Comparison of ENCODE assay signal across 8 mouse cellular contexts in the genomic region with DNA sequence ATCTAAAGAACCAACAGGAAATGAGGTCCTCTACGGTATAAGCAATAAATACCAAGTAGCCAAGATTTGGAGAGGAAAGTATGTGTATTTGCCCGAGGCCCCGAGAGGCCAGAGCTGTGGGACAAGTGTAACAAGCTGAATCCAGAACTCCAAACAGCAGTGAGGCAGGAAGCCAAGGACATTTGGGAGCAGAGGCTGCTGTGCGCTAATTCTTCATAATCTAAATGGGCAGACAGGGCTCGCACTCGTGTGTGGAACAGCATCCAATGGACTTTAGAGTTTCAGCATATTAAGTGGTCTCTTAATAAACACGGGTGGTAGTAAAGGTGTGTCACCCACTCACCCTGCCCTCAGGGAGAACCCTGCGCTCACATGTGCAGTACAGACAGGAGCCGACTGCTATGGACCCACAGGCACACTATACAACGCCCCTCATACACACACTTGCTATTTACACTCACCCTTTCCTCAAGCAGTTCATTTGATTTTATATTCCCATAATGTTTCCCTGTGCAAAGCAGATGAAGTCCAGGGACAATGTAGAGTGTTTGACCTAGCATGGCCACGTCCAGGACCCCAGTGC. TPM values are rescaled to one million over a fixed set of nuclear protein-coding genes. Genes with fewer than 3 reads are reported as not detected.
DNase-seq lines count a peak whose midpoint lies in the region; ATAC-seq and TF ChIP-seq lines count a peak whose summit lies in the region.

No protein-coding gene starts in this region.

- no peaks in the 10 kb centered on the region for H3K9me3 ChIP-seq in embryonic facial prominence, embryonic 12.5 days
- no peaks in the 10 kb centered on the region for H3K9me3 ChIP-seq in embryonic facial prominence, embryonic 10.5 days
- no peaks in the 10 kb centered on the region for H3K9me3 ChIP-seq in midbrain, embryonic 16.5 days (replicated peaks; ENCODE audit: control insufficient read depth, low read length, poor library complexity, severe bottlenecking)
- H3K9me3 ChIP-seq in midbrain, embryonic 11.5 days (ENCODE audit: control insufficient read depth, low read length), result no peaks in the 10 kb centered on the region
- H3K9me3 ChIP-seq in kidney, postnatal 0 days (replicated peaks; ENCODE audit: low read length), result no peaks in the 10 kb centered on the region

- no peak overlapping the region for H3K4me3 ChIP-seq in embryonic facial prominence, embryonic 12.5 days
- H3K4me3 ChIP-seq in embryonic facial prominence, embryonic 10.5 days, result no peak overlapping the region
- H3K4me3 ChIP-seq in midbrain, embryonic 16.5 days (ENCODE audit: low read depth, low read length), result no peak overlapping the region
- H3K4me3 ChIP-seq in midbrain, embryonic 11.5 days (ENCODE audit: low read depth, low read length), result no peak overlapping the region
- H3K4me3 ChIP-seq in kidney, postnatal 0 days (replicated peaks; ENCODE audit: low read depth, low read length), result no peak overlapping the region
- H3K4me3 ChIP-seq in macrophage (ENCODE audit: inconsistent target), result no peak overlapping the region

- peaks cover 20% of the 10 kb centered on the region for H3K4me1 ChIP-seq in embryonic facial prominence, embryonic 12.5 days
- H3K4me1 ChIP-seq in embryonic facial prominence, embryonic 10.5 days, result peaks cover 26% of the 10 kb centered on the region
- H3K4me1 ChIP-seq in midbrain, embryonic 16.5 days (ENCODE audit: control insufficient read depth, insufficient read depth, low read length), result peaks cover 14% of the 10 kb centered on the region
- H3K4me1 ChIP-seq in midbrain, embryonic 11.5 days (ENCODE audit: control insufficient read depth, insufficient read depth, low read length), result peaks cover 3% of the 10 kb centered on the region; the same call in 1 of the 2 replicates
- H3K4me1 ChIP-seq in kidney, postnatal 0 days (replicated peaks; ENCODE audit: insufficient read depth, low read length), result peaks cover 20% of the 10 kb centered on the region

- no peak overlapping the region for H3K4me2 ChIP-seq in embryonic facial prominence, embryonic 12.5 days (replicated peaks)
- no peak overlapping the region for H3K4me2 ChIP-seq in midbrain, embryonic 16.5 days (ENCODE audit: low read length)
- H3K4me2 ChIP-seq in midbrain, embryonic 11.5 days, result no peak overlapping the region
- no peak overlapping the region for H3K4me2 ChIP-seq in kidney, postnatal 0 days (ENCODE audit: low read length)

- H3K27me3 ChIP-seq in embryonic facial prominence, embryonic 12.5 days, result no peaks in the 10 kb centered on the region
- H3K27me3 ChIP-seq in embryonic facial prominence, embryonic 10.5 days (replicated peaks; ENCODE audit: low read depth, poor library complexity, severe bottlenecking), result no peaks in the 10 kb centered on the region
- H3K27me3 ChIP-seq in midbrain, embryonic 16.5 days (ENCODE audit: control insufficient read depth, insufficient read depth, low read depth, low read length), result no peaks in the 10 kb centered on the region
- no peaks in the 10 kb centered on the region for H3K27me3 ChIP-seq in midbrain, embryonic 11.5 days (ENCODE audit: control insufficient read depth, insufficient read depth, low read length)
- H3K27me3 ChIP-seq in kidney, postnatal 0 days (ENCODE audit: insufficient read depth, low read length), result no peaks in the 10 kb centered on the region

- H3K27ac ChIP-seq in embryonic facial prominence, embryonic 12.5 days, result no peak overlapping the region
- H3K27ac ChIP-seq in embryonic facial prominence, embryonic 10.5 days (replicated peaks), result no peak overlapping the region
- no peak overlapping the region for H3K27ac ChIP-seq in midbrain, embryonic 16.5 days (ENCODE audit: low read length)
- no peak overlapping the region for H3K27ac ChIP-seq in midbrain, embryonic 11.5 days (ENCODE audit: low read depth, low read length)
- H3K27ac ChIP-seq in kidney, postnatal 0 days, result peak overlapping the region; percentile 85
- peak overlapping the region; percentile 46 for H3K27ac ChIP-seq in macrophage

- H3K79me2 ChIP-seq in macrophage (ENCODE audit: inconsistent target), result peaks cover 100% of the 10 kb centered on the region

- 73% methylated on average over 11 of the region's 11 CpGs for WGBS in embryonic facial prominence, embryonic 12.5 days
- 79% methylated on average over 11 of the region's 11 CpGs for WGBS in embryonic facial prominence, embryonic 10.5 days
- WGBS in midbrain, embryonic 16.5 days, result 79% methylated on average over 11 of the region's 11 CpGs
- WGBS in midbrain, embryonic 11.5 days, result 87% methylated on average over 11 of the region's 11 CpGs
- 51% methylated on average over 11 of the region's 11 CpGs for WGBS in kidney, postnatal 0 days
- 86% methylated on average over 11 of the region's 11 CpGs for WGBS in macrophage (ENCODE audit: missing documents)

- H3K36me3 ChIP-seq in embryonic facial prominence, embryonic 12.5 days, result peaks cover 5% of the 10 kb centered on the region
- peaks cover 43% of the 10 kb centered on the region for H3K36me3 ChIP-seq in embryonic facial prominence, embryonic 10.5 days (replicated peaks)
- no peaks in the 10 kb centered on the region for H3K36me3 ChIP-seq in midbrain, embryonic 16.5 days (ENCODE audit: control insufficient read depth, insufficient read depth, low read length)
- H3K36me3 ChIP-seq in midbrain, embryonic 11.5 days (ENCODE audit: control insufficient read depth, insufficient read depth, low read length), result no peaks in the 10 kb centered on the region
- no peaks in the 10 kb centered on the region for H3K36me3 ChIP-seq in kidney, postnatal 0 days (ENCODE audit: insufficient read depth, low read length)
- H3K36me3 ChIP-seq in macrophage (ENCODE audit: inconsistent target), result no peaks in the 10 kb centered on the region

- DNase-seq in embryonic facial prominence, embryonic 10.5 days (ENCODE audit: low spot score), result no peak
- no peak for DNase-seq in midbrain, embryonic 11.5 days (ENCODE audit: low spot score, missing footprints)
- DNase-seq in kidney, postnatal 0 days (ENCODE audit: low spot score), result peak; percentile 35
- no peak for DNase-seq in frontal cortex, adult 2 months (ENCODE audit: extremely low spot score in 1 of 2, low spot score in 1 of 2)

- no peak for TF ChIP-seq CTCF in kidney, postnatal 0 days (IDR thresholded peaks at IDR 0.05; ENCODE audit: low read depth)

- ATAC-seq in embryonic facial prominence, embryonic 12.5 days (ENCODE audit: insufficient number of reproducible peaks, insufficient read depth, low FRiP score, low TSS enrichment), result 0 out of 2 replicates have a peak, but pooled peaks have one; percentile 35
- 0 out of 2 replicates have a peak, but pooled peaks have one; percentile 29 for ATAC-seq in midbrain, embryonic 16.5 days
- no peak for ATAC-seq in midbrain, embryonic 11.5 days (ENCODE audit: low FRiP score)
- no peak for ATAC-seq in kidney, postnatal 0 days (replicated peaks; ENCODE audit: low FRiP score, low read depth)
- no peak for ATAC-seq in granulocyte monocyte progenitor cell, adult 5-6 weeks (replicated peaks; ENCODE audit: poor library complexity, severe bottlenecking)

- no peak overlapping the region for H3K9ac ChIP-seq in embryonic facial prominence, embryonic 12.5 days
- no peak overlapping the region for H3K9ac ChIP-seq in midbrain, embryonic 16.5 days (ENCODE audit: low read depth, low read length)
- no peak overlapping the region for H3K9ac ChIP-seq in midbrain, embryonic 11.5 days (ENCODE audit: low read length)
- no peak overlapping the region for H3K9ac ChIP-seq in kidney, postnatal 0 days (ENCODE audit: low read depth, low read length)

RNA-seq across cellular contexts. Expression of gene Wdfy3, which starts 15.1 kb away (rescaled TPM):
- 26.1 and 27.0 TPM in 2 replicates for polyA plus RNA-seq in embryonic facial prominence, embryonic 12.5 days (2016; fragmentation: Nextera tagmentation; extraction: Ambion mirVana)
- polyA plus RNA-seq in embryonic facial prominence, embryonic 10.5 days (2016; fragmentation: Nextera tagmentation; extraction: Ambion mirVana), result 17.0 and 17.2 TPM in 2 replicates
- polyA plus RNA-seq in midbrain, embryonic 16.5 days (2015; fragmentation: Nextera tagmentation; extraction: Ambion mirVana), result 27.0 and 31.1 TPM in 2 replicates
- polyA plus RNA-seq in midbrain, embryonic 11.5 days (2014; fragmentation: Nextera tagmentation; extraction: Ambion mirVana), result 24.9 and 25.9 TPM in 2 replicates
- 15.1 and 16.3 TPM in 2 replicates for polyA plus RNA-seq in kidney, postnatal 0 days (2015; fragmentation: Nextera tagmentation; extraction: Ambion mirVana)
- 100 to 1,000 TPM; 154 to 501 (median 335) TPM for total RNA-seq in macrophage (2018; cell fraction: chromatin; rRNA removed)
- 10 to 100 TPM; 33.2 to 88.4 (median 66.0) TPM for total RNA-seq in macrophage (2018; cell fraction: cytosol; rRNA removed)
- total RNA-seq in macrophage (2018; cell fraction: nucleus; rRNA removed), result 100 to 1,000 TPM in 25 of 26 experiments, 10 to 100 TPM in 1; 87.8 to 329 (median 181) TPM
- polyA plus RNA-seq in macrophage (2018), result 31.1 to 45.6 TPM (median 42.4 TPM) in 3 replicates
- polyA plus RNA-seq in frontal cortex, adult 2 months (2012; rRNA removed), result 44.3 and 50.3 TPM in 2 replicates
- 11.2 and 15.5 TPM in 2 replicates for total RNA-seq in granulocyte monocyte progenitor cell, adult 5-6 weeks (2014; fragmentation: Nextera tagmentation)
- 5.0 and 6.2 TPM in 2 replicates for total RNA-seq in granulocyte monocyte progenitor cell, adult 5-6 weeks (2017)

Comparison
In these comparisons a context has a peak if more than half of its experiments do, and no peak if none do; other contexts are left out.
1. ATAC-seq: peak in embryonic facial prominence, embryonic 12.5 days (single experiment) and midbrain, embryonic 16.5 days (single experiment); none in midbrain, embryonic 11.5 days (single experiment), kidney, postnatal 0 days (single experiment) and granulocyte monocyte progenitor cell, adult 5-6 weeks (single experiment).
2. H3K27ac ChIP-seq: peak in kidney, postnatal 0 days (single experiment) and macrophage (single experiment); none in embryonic facial prominence, embryonic 12.5 days (single experiment), embryonic facial prominence, embryonic 10.5 days (single experiment), midbrain, embryonic 16.5 days (single experiment) and midbrain, embryonic 11.5 days (single experiment).